Mouse (Mus musculus) CH12.LX (cell line): ENCODE results near the gene Col4a4. TPM values are rescaled to one million over a fixed set of nuclear protein-coding genes. Genes with fewer than 3 reads are reported as not detected.

ENCODE experiments used
- DNase-seq: peaks from one replicate; pipeline ENCODE4 v3.0.0-alpha.2; 2013; ENCODE audit errors: extremely low read depth
- H3K27ac ChIP-seq: 2 replicates; pipeline ENCODE4 v1.5.1; 2012; ENCODE audit warnings: low read depth, mild to moderate bottlenecking, control low read depth, moderate library complexity; ENCODE audit not compliant: insufficient read depth
- H3K27me3 ChIP-seq: replicated peaks from 2 replicates; pipeline ENCODE3; 2012; ENCODE audit warnings: inconsistent platforms
- H3K36me3 ChIP-seq, 2 experiments: replicated peaks in 1 of 2; 2 replicates each; pipeline versions ENCODE3 to v1.6.1; 2012; ENCODE audit warnings: inconsistent platforms in 1 of 2, low read length in 1 of 2, mild to moderate bottlenecking in 1 of 2, mixed read lengths in 1 of 2, moderate library complexity in 1 of 2; ENCODE audit not compliant: control insufficient read depth in 1 of 2, insufficient read depth in 1 of 2
- H3K4me1 ChIP-seq, 2 experiments: 2 replicates each; pipeline ENCODE4 v1.6.1; 2012; ENCODE audit warnings: inconsistent platforms in 1 of 2, moderate library complexity in 1 of 2; ENCODE audit not compliant: insufficient read depth in 2 of 2, control insufficient read depth in 1 of 2
- H3K4me2 ChIP-seq: 2 replicates; pipeline ENCODE4 v1.6.1; 2012; ENCODE audit warnings: low read depth, mild to moderate bottlenecking, control low read depth; ENCODE audit not compliant: poor library complexity, insufficient read depth, severe bottlenecking
- H3K4me3 ChIP-seq, 3 experiments: fragments of 150-350 bp in 1 of 3; sonication (generic) in 1 of 3; replicated peaks in 1 of 3; 2 replicates each; pipeline versions ENCODE3 to v1.5.1; 2011 to 2012; ENCODE audit warnings: low read depth in 2 of 3, low read length in 2 of 3, mild to moderate bottlenecking in 2 of 3, moderate library complexity in 2 of 3, control low read depth in 1 of 3, improper control_type of control experiment in 1 of 3, inconsistent platforms in 1 of 3, mixed read lengths in 1 of 3; ENCODE audit not compliant: poor library complexity in 1 of 3
- H3K79me2 ChIP-seq: replicated peaks from 2 replicates; pipeline ENCODE4 v1.6.1; 2012; ENCODE audit warnings: mild to moderate bottlenecking, moderate library complexity; ENCODE audit not compliant: control insufficient read depth, poor library complexity, insufficient read depth, severe bottlenecking; ENCODE audit errors: extremely low read depth
- H3K9ac ChIP-seq: 2 replicates; pipeline ENCODE4 v1.6.1; 2012; ENCODE audit warnings: low read depth, mild to moderate bottlenecking, control low read depth, moderate library complexity; ENCODE audit not compliant: insufficient read depth
- H3K9me3 ChIP-seq: replicated peaks from 2 replicates; pipeline ENCODE3; 2012; ENCODE audit warnings: low read length, inconsistent platforms, mixed read lengths
- BHLHE40 ChIP-seq: IDR thresholded peaks from 2 replicates; pipeline ENCODE4 v1.6.1; 2011; ENCODE audit warnings: mild to moderate bottlenecking, low read depth, low read length, improper control_type of control experiment
- E2F4 ChIP-seq: IDR thresholded peaks from 2 replicates; pipeline ENCODE4 v1.6.1; 2011; ENCODE audit warnings: low read depth, low read length, improper control_type of control experiment; ENCODE audit not compliant: insufficient replicate concordance
- ELF1 ChIP-seq: IDR thresholded peaks from 2 replicates; pipeline ENCODE4 v1.6.1; 2014; ENCODE audit warnings: low read depth, mild to moderate bottlenecking, inconsistent platforms, low read length, improper control_type of control experiment
- EP300 ChIP-seq: IDR thresholded peaks from 2 replicates; pipeline ENCODE4 v1.6.1; 2011; ENCODE audit warnings: low read length, improper control_type of control experiment
- ETS1 ChIP-seq: conservative IDR thresholded peaks from 2 replicates; pipeline ENCODE4 v1.6.1; 2012; ENCODE audit warnings: low read depth, mild to moderate bottlenecking, inconsistent platforms, low read length, improper control_type of control experiment, moderate library complexity
- HCFC1 ChIP-seq: IDR thresholded peaks from 2 replicates; pipeline ENCODE4 v1.6.1; 2012; ENCODE audit warnings: low read depth, mild to moderate bottlenecking, inconsistent platforms, low read length, improper control_type of control experiment
- IRF4 ChIP-seq: IDR thresholded peaks from 2 replicates; pipeline ENCODE4 v1.6.1; 2014; ENCODE audit warnings: low read depth, mild to moderate bottlenecking, inconsistent platforms, low read length, improper control_type of control experiment
- JUND ChIP-seq: conservative IDR thresholded peaks from 2 replicates; pipeline ENCODE4 v1.6.1; 2011; ENCODE audit warnings: low read depth, low read length, improper control_type of control experiment
- MAX ChIP-seq: IDR thresholded peaks from 2 replicates; pipeline ENCODE4 v1.6.1; 2011; ENCODE audit warnings: low read length, improper control_type of control experiment
- MEF2A ChIP-seq: IDR thresholded peaks from 2 replicates; pipeline ENCODE4 v1.6.1; 2014; ENCODE audit warnings: low read depth, mild to moderate bottlenecking, inconsistent platforms, low read length, improper control_type of control experiment, borderline replicate concordance
- MYC ChIP-seq: IDR thresholded peaks from 2 replicates; pipeline ENCODE4 v1.6.1; 2011; ENCODE audit warnings: low read depth, mild to moderate bottlenecking, improper control_type of control experiment, low read length
- NELFE ChIP-seq: IDR thresholded peaks from 2 replicates; pipeline ENCODE4 v1.6.1; 2011; ENCODE audit warnings: low read depth, low read length, improper control_type of control experiment
- NRF1 ChIP-seq: IDR thresholded peaks from 2 replicates; pipeline ENCODE4 v1.6.1; 2014; ENCODE audit warnings: low read depth, mild to moderate bottlenecking, inconsistent platforms, low read length, improper control_type of control experiment, moderate library complexity
- PAX5 ChIP-seq: IDR thresholded peaks from 2 replicates; pipeline ENCODE4 v1.6.1; 2012; ENCODE audit warnings: low read length, inconsistent platforms, mixed read lengths
- POLR2AphosphoS2 ChIP-seq: IDR thresholded peaks from 2 replicates; pipeline ENCODE4 v1.6.1; 2011; ENCODE audit warnings: low read depth, low read length, improper control_type of control experiment
- RCOR1 ChIP-seq: conservative IDR thresholded peaks from 2 replicates; pipeline ENCODE4 v1.6.1; 2012; ENCODE audit warnings: low read depth, mild to moderate bottlenecking, inconsistent platforms, low read length, improper control_type of control experiment
- SIN3A ChIP-seq: IDR thresholded peaks from 2 replicates; pipeline ENCODE4 v1.6.1; 2012; ENCODE audit warnings: low read length, improper control_type of control experiment, inconsistent platforms
- TBP ChIP-seq: conservative IDR thresholded peaks from 2 replicates; pipeline ENCODE4 v1.6.1; 2011; ENCODE audit warnings: low read depth, low read length, improper control_type of control experiment
- ZNF384 ChIP-seq: IDR thresholded peaks from 2 replicates; pipeline ENCODE4 v1.6.1; 2012; ENCODE audit warnings: low read depth, low read length, improper control_type of control experiment, inconsistent platforms
- dilution Hi-C: fragments of 300-500 bp; cut with MboI; formaldehyde crosslinking; loops from 2 replicates; pipeline ENCODE4 v1.14.3; 2020; ENCODE audit warnings: low sequenced_read_pairs; ENCODE audit not compliant: extremely low pct_unique_long_range_greater_than_20kb, extremely low pct_ligation_motif_present
- in situ Hi-C: fragments of 300-500 bp; cut with MboI; formaldehyde crosslinking; loops from 3 replicates; pipeline ENCODE4 v1.14.3; 2019; ENCODE audit warnings: low sequenced_read_pairs, low pct_ligation_motif_present, low pct_unique_long_range_greater_than_20kb, mixed read lengths
- polyA plus RNA-seq: library from polyadenylated mRNA; unstranded; fragments of >175 nt; gene quantifications from 2 replicates; pipeline ENCODE4 v1.2.1, GENCODE M21; 2012; ENCODE audit warnings: low read depth; ENCODE audit not compliant: insufficient read length
- total RNA-seq, 2 experiments: library from RNA; depleted of rRNA; stranded (reverse); fragments of 300-350 nt in 1 of 2; fragments of >200 nt in 1 of 2; gene quantifications; 2 replicates each; pipeline ENCODE4 v1.2.3; 2012 to 2014

Col4a4 gene
- total and polyA plus RNA-seq, 3 experiments, result under 0.01 to 0.03 TPM; not detected in 1

DNA sequence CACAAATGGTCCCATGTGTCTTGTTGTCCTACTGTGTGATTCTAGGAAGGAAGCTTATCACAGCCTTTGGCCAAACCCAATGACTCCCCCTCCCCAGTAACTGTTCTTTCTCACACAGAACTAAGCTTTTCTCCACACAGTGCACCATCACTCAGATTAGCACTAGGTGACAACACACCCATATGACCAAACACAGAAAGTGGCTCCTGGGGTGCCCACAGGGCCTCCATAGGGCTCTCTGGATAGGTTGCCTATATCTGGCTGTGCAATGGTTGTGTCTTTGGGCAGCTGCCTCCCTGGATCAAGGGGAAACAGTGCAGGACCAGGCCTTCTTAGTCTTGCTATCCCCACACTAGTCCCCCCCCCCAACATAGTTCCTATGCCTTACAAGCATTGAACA, 113.2 kb downstream of the Col4a4 start:
- H3K27me3 ChIP-seq, result no peaks in the 10 kb centered on the region
- H3K4me3 ChIP-seq, result no peak overlapping the region
- no peak for TF ChIP-seq JUND
- TF ChIP-seq MAX, result no peak
- TF ChIP-seq POLR2AphosphoS2, result no peak
- no peak for TF ChIP-seq NRF1
- no peaks in the 10 kb centered on the region for H3K9me3 ChIP-seq
- in situ Hi-C loops (no loop called here), dilution Hi-C loops (no loop called here)
- no peaks in the 10 kb centered on the region for H3K36me3 ChIP-seq
- no peaks in the 10 kb centered on the region for H3K79me2 ChIP-seq
- H3K4me1 ChIP-seq, result peaks cover 0 to 12% of the 10 kb centered on the region in 2 experiments; a peak in 2 of 4 replicates
- H3K9ac ChIP-seq, result no peak overlapping the region
- no peak overlapping the region for H3K4me2 ChIP-seq
- H3K27ac ChIP-seq, result no peak overlapping the region
- no peak for DNase-seq

DNA sequence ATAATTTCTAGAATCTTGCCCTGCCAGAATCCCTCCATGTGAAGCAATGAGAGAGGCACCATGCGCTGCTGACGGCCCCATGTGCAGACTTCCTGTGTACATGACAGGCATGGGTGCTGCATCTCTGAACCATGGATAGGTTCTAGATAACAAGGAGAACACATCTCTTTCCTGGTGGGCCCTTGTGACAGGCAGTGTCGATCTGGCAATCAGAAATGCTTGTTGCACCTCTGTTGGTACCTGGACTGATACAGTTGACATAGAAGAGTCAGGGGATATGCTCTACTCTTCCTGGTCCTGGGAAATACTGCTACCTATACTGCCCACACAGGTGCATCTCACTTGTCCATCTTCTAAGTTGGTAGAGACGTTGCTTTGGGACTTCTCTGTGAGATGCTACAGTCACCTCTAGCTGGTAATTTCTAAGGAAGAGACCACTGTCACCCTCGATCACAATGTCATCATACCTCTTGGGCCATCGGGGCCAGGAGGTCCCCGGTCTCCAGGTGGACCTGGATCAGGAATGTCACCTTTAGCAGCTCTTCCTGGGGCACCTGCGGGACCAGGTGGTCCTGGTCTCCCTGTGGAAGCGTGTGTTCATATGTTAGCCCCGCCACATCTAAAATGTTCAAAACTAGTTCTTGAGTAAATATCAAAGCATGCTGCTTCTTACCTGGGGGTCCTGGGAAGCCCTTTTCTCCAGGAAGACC, 116.0 kb downstream of the Col4a4 start:
- Histone ChIP-seq H3K36me3 (no peaks in the 10 kb centered on the region), H3K4me3 (no peak overlapping the region), H3K9me3 (no peaks in the 10 kb centered on the region), H3K27ac (no peak overlapping the region), H3K4me2 (no peak overlapping the region), H3K9ac (no peak overlapping the region)
- TF ChIP-seq JUND (no peak), HCFC1 (no peak), IRF4 (no peak), NELFE (no peak), E2F4 (no peak), TBP (no peak), SIN3A (no peak), PAX5 (no peak), ELF1 (no peak), ZNF384 (no peak), MEF2A (no peak)
- TF ChIP-seq, all 38 proteins: peak for 0
- no peak for DNase-seq
- no peaks in the 10 kb centered on the region for H3K79me2 ChIP-seq
- peaks cover 0 to 16% of the 10 kb centered on the region in 2 experiments; a peak in 2 of 4 replicates for H3K4me1 ChIP-seq
- in situ Hi-C loops, result no loop called here
- H3K27me3 ChIP-seq, result no peaks in the 10 kb centered on the region
- dilution Hi-C loops, result no loop called here

DNA sequence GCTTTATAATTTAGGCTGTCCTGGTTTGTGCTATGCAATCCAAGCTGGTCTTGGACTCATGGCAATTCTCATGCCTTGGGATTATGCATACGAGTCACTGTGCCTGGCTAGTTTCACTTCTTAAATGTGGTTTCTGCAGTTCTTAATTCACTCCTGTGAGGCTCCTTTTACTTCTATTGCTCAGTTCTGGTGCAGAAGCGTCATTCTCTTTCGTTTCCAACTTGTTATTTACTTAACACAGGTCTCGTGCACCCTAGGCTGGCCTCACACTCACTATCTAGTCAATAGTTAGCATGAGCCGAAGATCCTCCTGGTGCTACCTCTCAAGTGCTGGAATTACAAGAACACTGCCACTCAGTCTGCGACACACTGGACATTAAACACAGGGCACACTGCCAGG, 117.8 kb downstream of the Col4a4 start:
- Histone ChIP-seq H3K9me3 (no peaks in the 10 kb centered on the region), H3K4me3 (no peak overlapping the region), H3K79me2 (no peaks in the 10 kb centered on the region), H3K36me3 (no peaks in the 10 kb centered on the region), H3K27ac (no peak overlapping the region), H3K27me3 (no peaks in the 10 kb centered on the region), H3K4me1 (peaks cover 0 to 16% of the 10 kb centered on the region in 2 experiments; a peak in 2 of 4 replicates), H3K4me2 (peak overlapping the region; percentile 62; the same call in 1 of the 2 replicates), H3K9ac (no peak overlapping the region)
- peak; percentile 66 for DNase-seq
- in situ Hi-C loops, result no loop called here
- TF ChIP-seq ETS1, result peak; percentile 61
- no peak for TF ChIP-seq TBP
- TF ChIP-seq ZNF384, result no peak; the same call in 1 of the 2 replicates
- TF ChIP-seq BHLHE40, result peak; percentile 95
- 0 out of 2 replicates have a peak, but pooled peaks have one; percentile 21 for TF ChIP-seq MEF2A
- 0 out of 2 replicates have a peak, but pooled peaks have one; percentile 33 for TF ChIP-seq MAX
- TF ChIP-seq RCOR1, result 0 out of 2 replicates have a peak, but pooled peaks have one; percentile 35
- peak; percentile 84 for TF ChIP-seq IRF4
- TF ChIP-seq EP300, result peak; percentile 80
- 0 out of 2 replicates have a peak, but pooled peaks have one; percentile 22 for TF ChIP-seq MYC
- dilution Hi-C loops, result no loop called here
